Comparison of ENCODE assay signal across 15 mouse cellular contexts in the genomic region with DNA sequence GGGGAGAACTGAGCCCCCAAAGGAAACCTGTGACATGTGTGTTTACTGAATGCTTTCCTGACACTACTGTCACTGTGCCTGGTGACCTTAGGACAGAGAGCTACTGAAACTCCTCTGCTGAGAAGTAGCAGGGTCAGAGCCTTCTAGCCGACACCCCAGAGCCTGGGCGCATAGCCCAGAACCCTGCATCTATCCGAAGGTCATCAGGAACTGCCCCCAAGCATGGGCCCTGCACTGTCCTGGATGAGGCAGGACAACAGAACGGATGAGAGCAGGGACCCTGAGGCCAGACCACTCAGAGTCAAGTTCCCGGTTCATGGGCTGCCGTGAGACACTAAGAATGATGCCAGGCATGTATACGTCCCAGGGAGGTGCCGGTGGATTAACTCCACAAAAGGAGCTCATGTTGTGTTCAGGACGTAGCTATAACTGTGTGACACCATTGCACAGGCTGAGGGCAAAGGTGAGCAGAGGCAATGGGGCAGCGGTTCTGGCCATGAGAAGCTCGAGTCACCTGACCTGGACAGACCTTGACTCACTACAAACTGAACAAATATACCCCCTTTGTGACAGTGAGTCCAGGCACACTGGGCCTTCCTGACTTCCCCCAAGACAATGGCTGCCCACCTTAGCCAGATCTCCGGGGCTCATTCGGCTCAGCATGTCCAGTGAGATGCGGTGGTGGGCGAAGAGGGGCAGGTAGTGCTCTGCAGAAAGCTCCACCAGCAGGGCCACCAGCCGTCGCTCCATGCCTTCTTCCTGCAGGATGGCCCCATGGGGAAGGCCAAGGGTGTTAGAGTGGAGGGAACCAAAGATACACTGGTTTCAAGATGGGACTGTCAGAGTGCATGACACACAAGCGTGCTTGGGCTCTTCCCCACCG. TPM values are rescaled to one million over a fixed set of nuclear protein-coding genes. Genes with fewer than 3 reads are reported as not detected.
DNase-seq lines count a peak whose midpoint lies in the region; ATAC-seq and TF ChIP-seq lines count a peak whose summit lies in the region.
"Had no signal": no experiment of that assay in that cellular context is flagged by ENCODE, and none has a peak within 500 bp of the region (broad histone marks: within the 10 kb centered on the region; RNA-seq: fewer than 3 reads in every experiment).

No protein-coding gene starts in this region.

- H3K9ac ChIP-seq in kidney, embryonic 14.5 days (ENCODE audit: low read depth, low read length), result 0 out of 2 replicates have a peak overlapping the region, but pooled peaks have one; percentile 28
- H3K9ac ChIP-seq in midbrain, embryonic 13.5 days (replicated peaks), result no peak overlapping the region
- no peak overlapping the region for H3K9ac ChIP-seq in midbrain, embryonic 14.5 days (replicated peaks; ENCODE audit: low read length)
- H3K9ac ChIP-seq in stomach, postnatal 0 days (ENCODE audit: low read length), result no peak overlapping the region
- H3K9ac ChIP-seq: embryonic facial prominence, embryonic 15.5 days; hindbrain, embryonic 12.5 days; intestine, embryonic 15.5 days had no signal

- no peaks in the 10 kb centered on the region for H3K27me3 ChIP-seq in kidney, embryonic 14.5 days (ENCODE audit: control insufficient read depth, insufficient read depth, low read length)
- no peaks in the 10 kb centered on the region for H3K27me3 ChIP-seq in midbrain, embryonic 13.5 days
- no peaks in the 10 kb centered on the region for H3K27me3 ChIP-seq in midbrain, embryonic 14.5 days (ENCODE audit: control insufficient read depth, insufficient read depth, low read length)
- no peaks in the 10 kb centered on the region for H3K27me3 ChIP-seq in stomach, postnatal 0 days (ENCODE audit: control insufficient read depth, insufficient read depth, low read length)
- H3K27me3 ChIP-seq: embryonic facial prominence, embryonic 15.5 days; hindbrain, embryonic 12.5 days; intestine, embryonic 15.5 days had no signal

- peaks cover 19% of the 10 kb centered on the region; the same call in 1 of the 2 replicates for H3K36me3 ChIP-seq in kidney, embryonic 14.5 days (ENCODE audit: control insufficient read depth, insufficient read depth, low read length)
- H3K36me3 ChIP-seq in midbrain, embryonic 13.5 days, result peaks cover 69% of the 10 kb centered on the region
- peaks cover 66% of the 10 kb centered on the region for H3K36me3 ChIP-seq in midbrain, embryonic 14.5 days (ENCODE audit: control insufficient read depth, insufficient read depth, low read length)
- H3K36me3 ChIP-seq in stomach, postnatal 0 days (ENCODE audit: control insufficient read depth, insufficient read depth, low read length), result peaks cover 12% of the 10 kb centered on the region; the same call in 1 of the 2 replicates

- peak; percentile 30 for DNase-seq in cerebellum, adult 9-11 months
- DNase-seq in cerebellum, adult 18-20 months, result no peak
- DNase-seq in kidney, postnatal 4 days, result no peak
- no peak for DNase-seq in midbrain, embryonic 14.5 days
- DNase-seq in stomach, postnatal 0 days (ENCODE audit: low spot score), result no peak
- no peak for DNase-seq in retina, embryonic 14.5 days (ENCODE audit: low spot score)

- no peaks in the 10 kb centered on the region for H3K9me3 ChIP-seq in kidney, embryonic 14.5 days (ENCODE audit: control insufficient read depth, low read length)
- no peaks in the 10 kb centered on the region for H3K9me3 ChIP-seq in midbrain, embryonic 13.5 days
- H3K9me3 ChIP-seq in midbrain, embryonic 14.5 days (ENCODE audit: control insufficient read depth, low read length), result no peaks in the 10 kb centered on the region
- H3K9me3 ChIP-seq in stomach, postnatal 0 days (ENCODE audit: control insufficient read depth, low read length), result no peaks in the 10 kb centered on the region
- H3K9me3 ChIP-seq: embryonic facial prominence, embryonic 15.5 days; G1E; hindbrain, embryonic 12.5 days; intestine, embryonic 15.5 days; midbrain, embryonic 10.5 days had no signal

- H3K4me1 ChIP-seq in kidney, embryonic 14.5 days (ENCODE audit: control insufficient read depth, insufficient read depth, low read length), result no peaks in the 10 kb centered on the region
- no peaks in the 10 kb centered on the region for H3K4me1 ChIP-seq in midbrain, embryonic 13.5 days (replicated peaks)
- H3K4me1 ChIP-seq in midbrain, embryonic 14.5 days (ENCODE audit: control insufficient read depth, insufficient read depth, low read length), result no peaks in the 10 kb centered on the region
- H3K4me1 ChIP-seq in stomach, postnatal 0 days (replicated peaks; ENCODE audit: control insufficient read depth, insufficient read depth), result 0 out of 2 replicates have a peak, but pooled peaks cover 2% of the 10 kb centered on the region
- H3K4me1 ChIP-seq: embryonic facial prominence, embryonic 15.5 days; hindbrain, embryonic 12.5 days; intestine, embryonic 15.5 days had no signal

- WGBS in kidney, embryonic 14.5 days, result 83% methylated on average over 19 of the region's 19 CpGs
- WGBS in midbrain, embryonic 13.5 days, result 87% methylated on average over 19 of the region's 19 CpGs
- WGBS in midbrain, embryonic 14.5 days, result 88% methylated on average over 19 of the region's 19 CpGs
- 84% methylated on average over 19 of the region's 19 CpGs for WGBS in stomach, postnatal 0 days

- no peak for TF ChIP-seq EP300 in stomach, postnatal 0 days (optimal IDR thresholded peaks at IDR 0.05)

- H3K4me2 ChIP-seq in kidney, embryonic 14.5 days (replicated peaks; ENCODE audit: low read depth, low read length), result no peak overlapping the region
- H3K4me2 ChIP-seq in midbrain, embryonic 13.5 days (replicated peaks), result no peak overlapping the region
- no peak overlapping the region for H3K4me2 ChIP-seq in midbrain, embryonic 14.5 days (ENCODE audit: low read length)
- no peak overlapping the region for H3K4me2 ChIP-seq in stomach, postnatal 0 days (replicated peaks; ENCODE audit: low read depth)
- H3K4me2 ChIP-seq: embryonic facial prominence, embryonic 15.5 days; hindbrain, embryonic 12.5 days; intestine, embryonic 15.5 days had no signal

- no peak overlapping the region for H3K27ac ChIP-seq in kidney, embryonic 14.5 days (ENCODE audit: low read depth, low read length)
- H3K27ac ChIP-seq in midbrain, embryonic 13.5 days, result no peak overlapping the region
- H3K27ac ChIP-seq in midbrain, embryonic 14.5 days (replicated peaks; ENCODE audit: low read depth, low read length), result no peak overlapping the region
- H3K27ac ChIP-seq in stomach, postnatal 0 days (replicated peaks), result no peak overlapping the region
- H3K27ac ChIP-seq: embryonic facial prominence, embryonic 15.5 days; hindbrain, embryonic 12.5 days; intestine, embryonic 15.5 days; macrophage; midbrain, embryonic 10.5 days had no signal

- no peak for TF ChIP-seq CTCF in stomach, postnatal 0 days (IDR thresholded peaks at IDR 0.05; ENCODE audit: low read depth)

- ATAC-seq in kidney, embryonic 14.5 days (ENCODE audit: low FRiP score, low TSS enrichment), result no peak
- ATAC-seq in midbrain, embryonic 13.5 days, result 0 out of 2 replicates have a peak, but pooled peaks have one; percentile 18
- ATAC-seq in midbrain, embryonic 14.5 days (ENCODE audit: low FRiP score, low TSS enrichment), result no peak
- 0 out of 2 replicates have a peak, but pooled peaks have one; percentile 2 for ATAC-seq in stomach, postnatal 0 days (ENCODE audit: low FRiP score, low TSS enrichment)
- ATAC-seq: activated CD4-positive, CD25-positive, alpha-beta regulatory T cell, adult 4 months had no signal

- H3K4me3 ChIP-seq in kidney, embryonic 14.5 days (ENCODE audit: low read length), result no peak overlapping the region
- no peak overlapping the region for H3K4me3 ChIP-seq in midbrain, embryonic 13.5 days (replicated peaks)
- no peak overlapping the region for H3K4me3 ChIP-seq in midbrain, embryonic 14.5 days (replicated peaks; ENCODE audit: low read depth, low read length)
- H3K4me3 ChIP-seq in stomach, postnatal 0 days (ENCODE audit: low read depth, low read length), result no peak overlapping the region
- H3K4me3 ChIP-seq: embryonic facial prominence, embryonic 15.5 days; hindbrain, embryonic 12.5 days; intestine, embryonic 15.5 days; midbrain, embryonic 10.5 days had no signal

RNA-seq across cellular contexts. Expression of gene Rpl12, which starts 32.2 kb away (rescaled TPM):
- 249 and 308 TPM in 2 replicates for polyA plus RNA-seq in kidney, embryonic 14.5 days (2014; fragmentation: Nextera tagmentation; extraction: Ambion mirVana)
- polyA plus RNA-seq in midbrain, embryonic 13.5 days (2015; fragmentation: Nextera tagmentation; extraction: Ambion mirVana), result 88.9 and 96.0 TPM in 2 replicates
- 105 and 110 TPM in 2 replicates for polyA plus RNA-seq in midbrain, embryonic 14.5 days (2014; fragmentation: Nextera tagmentation; extraction: Ambion mirVana)
- 141 and 157 TPM in 2 replicates for polyA plus RNA-seq in stomach, postnatal 0 days (2015; fragmentation: Nextera tagmentation; extraction: Ambion mirVana)

RNA-seq across cellular contexts. Expression of gene Lrsam1, which starts 32.2 kb away (rescaled TPM):
- 5.8 and 8.8 TPM in 2 replicates for polyA plus RNA-seq in kidney, embryonic 14.5 days (2014; fragmentation: Nextera tagmentation; extraction: Ambion mirVana)
- polyA plus RNA-seq in midbrain, embryonic 13.5 days (2015; fragmentation: Nextera tagmentation; extraction: Ambion mirVana), result 18.1 and 21.1 TPM in 2 replicates
- polyA plus RNA-seq in midbrain, embryonic 14.5 days (2014; fragmentation: Nextera tagmentation; extraction: Ambion mirVana), result 19.8 and 20.2 TPM in 2 replicates
- 5.3 and 5.5 TPM in 2 replicates for polyA plus RNA-seq in stomach, postnatal 0 days (2015; fragmentation: Nextera tagmentation; extraction: Ambion mirVana)

RNA-seq across cellular contexts. Expression of gene Slc2a8, which starts 52.7 kb away (rescaled TPM):
- polyA plus RNA-seq in kidney, embryonic 14.5 days (2014; fragmentation: Nextera tagmentation; extraction: Ambion mirVana), result 19.0 and 21.1 TPM in 2 replicates
- 19.2 and 20.6 TPM in 2 replicates for polyA plus RNA-seq in midbrain, embryonic 13.5 days (2015; fragmentation: Nextera tagmentation; extraction: Ambion mirVana)
- 16.0 and 18.2 TPM in 2 replicates for polyA plus RNA-seq in midbrain, embryonic 14.5 days (2014; fragmentation: Nextera tagmentation; extraction: Ambion mirVana)
- 12.1 and 12.8 TPM in 2 replicates for polyA plus RNA-seq in stomach, postnatal 0 days (2015; fragmentation: Nextera tagmentation; extraction: Ambion mirVana)

RNA-seq across cellular contexts. Expression of gene Fam129b, which starts 53.3 kb away (rescaled TPM):
- polyA plus RNA-seq in kidney, embryonic 14.5 days (2014; fragmentation: Nextera tagmentation; extraction: Ambion mirVana), result 18.2 and 19.9 TPM in 2 replicates
- polyA plus RNA-seq in midbrain, embryonic 13.5 days (2015; fragmentation: Nextera tagmentation; extraction: Ambion mirVana), result 20.9 and 27.5 TPM in 2 replicates
- 13.6 and 19.8 TPM in 2 replicates for polyA plus RNA-seq in midbrain, embryonic 14.5 days (2014; fragmentation: Nextera tagmentation; extraction: Ambion mirVana)
- 90.7 and 101 TPM in 2 replicates for polyA plus RNA-seq in stomach, postnatal 0 days (2015; fragmentation: Nextera tagmentation; extraction: Ambion mirVana)

Comparison
In these comparisons a context has a peak if more than half of its experiments do, and no peak if none do; other contexts are left out.
1. ATAC-seq: peak in midbrain, embryonic 13.5 days (single experiment) and stomach, postnatal 0 days (single experiment); none in kidney, embryonic 14.5 days (single experiment) and midbrain, embryonic 14.5 days (single experiment).